Mouse (Mus musculus): ENCODE measurements around the gene Arhgap31. TPM values are rescaled to one million over a fixed set of nuclear protein-coding genes. Genes with fewer than 3 reads are reported as not detected.
"Not testable (repeated sequence)": the region's sequence is repeated elsewhere in the genome, so short reads cannot be mapped to it uniquely, and the experiment has no call there.

Gene Arhgap31
- polyA plus RNA-seq, 1 experiment from 2014 or later, result 8.0 TPM

- not testable (repeated sequence) for DNase-seq (ENCODE audit: low spot score); H3K9ac ChIP-seq (replicated peaks; ENCODE audit: low read length); H3K27ac ChIP-seq (replicated peaks; ENCODE audit: low read depth, low read length); H3K36me3 ChIP-seq (replicated peaks; ENCODE audit: control insufficient read depth, insufficient read depth, low read depth, low read length); ATAC-seq (replicated peaks; ENCODE audit: insufficient number of reproducible peaks, low FRiP score, low TSS enrichment, low read depth); H3K4me2 ChIP-seq (ENCODE audit: low read depth, low read length); H3K4me1 ChIP-seq (ENCODE audit: control insufficient read depth, insufficient read depth, low read length); H3K4me3 ChIP-seq (ENCODE audit: low read depth, low read length); H3K27me3 ChIP-seq (ENCODE audit: control insufficient read depth, insufficient read depth, low read length); H3K9me3 ChIP-seq (replicated peaks; ENCODE audit: control insufficient read depth, low read length)
- WGBS, result 61% methylated on average over 11 of the region's 12 CpGs
These were observed 1.1 kb upstream of the Arhgap31 start for GRCm38 (mm10) chr16:38714259-38714526.

- Histone ChIP-seq H3K27me3 (ENCODE audit: control insufficient read depth, insufficient read depth, low read length) (no peaks in the 10 kb centered on the region), H3K4me2 (ENCODE audit: low read depth, low read length) (peak overlapping the region; percentile 66), H3K4me1 (ENCODE audit: control insufficient read depth, insufficient read depth, low read length) (peaks cover 2% of the 10 kb centered on the region; the same call in 1 of the 2 replicates), H3K36me3 (replicated peaks; ENCODE audit: control insufficient read depth, insufficient read depth, low read depth, low read length) (no peaks in the 10 kb centered on the region), H3K9me3 (replicated peaks; ENCODE audit: control insufficient read depth, low read length) (no peaks in the 10 kb centered on the region), H3K4me3 (ENCODE audit: low read depth, low read length) (peak overlapping the region; percentile 70), H3K9ac (replicated peaks; ENCODE audit: low read length) (peak overlapping the region; percentile 78), H3K27ac (replicated peaks; ENCODE audit: low read depth, low read length) (peak overlapping the region; percentile 85)
- WGBS, result 25% methylated on average over 17 of the region's 17 CpGs
- DNase-seq (ENCODE audit: low spot score) (peak; percentile 72), ATAC-seq (replicated peaks; ENCODE audit: insufficient number of reproducible peaks, low FRiP score, low TSS enrichment, low read depth) (peak; percentile 81)
These were observed 557 bp upstream of the Arhgap31 start for GRCm38 (mm10) chr16:38713404-38714258.

GRCm38 (mm10) chr16:38712105-38712504 lies 969 bp downstream of the Arhgap31 start:
- H3K27ac ChIP-seq (replicated peaks; ENCODE audit: low read depth, low read length), result no peak overlapping the region
- H3K4me3 ChIP-seq (ENCODE audit: low read depth, low read length), result peak overlapping the region; percentile 70
- DNase-seq (ENCODE audit: low spot score) (no peak), ATAC-seq (replicated peaks; ENCODE audit: insufficient number of reproducible peaks, low FRiP score, low TSS enrichment, low read depth) (peak; percentile 51; the same call in 1 of the 2 replicates)
- no peaks in the 10 kb centered on the region for H3K27me3 ChIP-seq (ENCODE audit: control insufficient read depth, insufficient read depth, low read length)
- no peaks in the 10 kb centered on the region for H3K36me3 ChIP-seq (replicated peaks; ENCODE audit: control insufficient read depth, insufficient read depth, low read depth, low read length)
- H3K9ac ChIP-seq (replicated peaks; ENCODE audit: low read length), result peak overlapping the region; percentile 78
- H3K4me1 ChIP-seq (ENCODE audit: control insufficient read depth, insufficient read depth, low read length), result peaks cover 2% of the 10 kb centered on the region; the same call in 1 of the 2 replicates
- H3K9me3 ChIP-seq (replicated peaks; ENCODE audit: control insufficient read depth, low read length), result no peaks in the 10 kb centered on the region
- H3K4me2 ChIP-seq (ENCODE audit: low read depth, low read length), result peak overlapping the region; percentile 66
- WGBS, result 5% methylated on average over 12 of the region's 12 CpGs

- ATAC-seq (replicated peaks; ENCODE audit: insufficient number of reproducible peaks, low FRiP score, low TSS enrichment, low read depth) (no peak), DNase-seq (ENCODE audit: low spot score) (no peak)
- no peak overlapping the region for H3K27ac ChIP-seq (replicated peaks; ENCODE audit: low read depth, low read length)
- H3K4me2 ChIP-seq (ENCODE audit: low read depth, low read length), result peak overlapping the region; percentile 20; the same call in 1 of the 2 replicates
- no peaks in the 10 kb centered on the region for H3K27me3 ChIP-seq (ENCODE audit: control insufficient read depth, insufficient read depth, low read length)
- H3K9me3 ChIP-seq (replicated peaks; ENCODE audit: control insufficient read depth, low read length), result no peaks in the 10 kb centered on the region
- H3K4me1 ChIP-seq (ENCODE audit: control insufficient read depth, insufficient read depth, low read length), result peaks cover 2% of the 10 kb centered on the region; the same call in 1 of the 2 replicates
- no peaks in the 10 kb centered on the region for H3K36me3 ChIP-seq (replicated peaks; ENCODE audit: control insufficient read depth, insufficient read depth, low read depth, low read length)
- no peak overlapping the region for H3K9ac ChIP-seq (replicated peaks; ENCODE audit: low read length)
- WGBS, result 52% methylated on average over 4 of the region's 4 CpGs
- no peak overlapping the region for H3K4me3 ChIP-seq (ENCODE audit: low read depth, low read length)
These were observed 1.8 kb downstream of the Arhgap31 start for GRCm38 (mm10) chr16:38711245-38711644.

- H3K27ac ChIP-seq (replicated peaks; ENCODE audit: low read depth, low read length), result no peak overlapping the region
- no peaks in the 10 kb centered on the region for H3K9me3 ChIP-seq (replicated peaks; ENCODE audit: control insufficient read depth, low read length)
- no peak overlapping the region for H3K4me3 ChIP-seq (ENCODE audit: low read depth, low read length)
- H3K36me3 ChIP-seq (replicated peaks; ENCODE audit: control insufficient read depth, insufficient read depth, low read depth, low read length), result no peaks in the 10 kb centered on the region
- no peak for ATAC-seq (replicated peaks; ENCODE audit: insufficient number of reproducible peaks, low FRiP score, low TSS enrichment, low read depth)
- H3K4me2 ChIP-seq (ENCODE audit: low read depth, low read length), result no peak overlapping the region
- H3K9ac ChIP-seq (replicated peaks; ENCODE audit: low read length), result no peak overlapping the region
- no peaks in the 10 kb centered on the region for H3K27me3 ChIP-seq (ENCODE audit: control insufficient read depth, insufficient read depth, low read length)
- no peak for DNase-seq (ENCODE audit: low spot score)
- peaks cover 2% of the 10 kb centered on the region; the same call in 1 of the 2 replicates for H3K4me1 ChIP-seq (ENCODE audit: control insufficient read depth, insufficient read depth, low read length)
- 71% methylated on average over 7 of the region's 7 CpGs for WGBS
These were observed 4.0 kb downstream of the Arhgap31 start for GRCm38 (mm10) chr16:38708962-38709520.

GRCm38 (mm10) chr16:38706782-38707181 lies 6.3 kb downstream of the Arhgap31 start:
- Histone ChIP-seq H3K9me3 (replicated peaks; ENCODE audit: control insufficient read depth, low read length) (no peaks in the 10 kb centered on the region), H3K4me1 (ENCODE audit: control insufficient read depth, insufficient read depth, low read length) (peaks cover 2% of the 10 kb centered on the region; the same call in 1 of the 2 replicates), H3K36me3 (replicated peaks; ENCODE audit: control insufficient read depth, insufficient read depth, low read depth, low read length) (no peaks in the 10 kb centered on the region), H3K4me3 (ENCODE audit: low read depth, low read length) (no peak overlapping the region), H3K4me2 (ENCODE audit: low read depth, low read length) (no peak overlapping the region), H3K9ac (replicated peaks; ENCODE audit: low read length) (no peak overlapping the region), H3K27ac (replicated peaks; ENCODE audit: low read depth, low read length) (no peak overlapping the region), H3K27me3 (ENCODE audit: control insufficient read depth, insufficient read depth, low read length) (no peaks in the 10 kb centered on the region)
- DNase-seq (ENCODE audit: low spot score), result no peak
- ATAC-seq (replicated peaks; ENCODE audit: insufficient number of reproducible peaks, low FRiP score, low TSS enrichment, low read depth), result no peak
- WGBS, result 75% methylated on average over 7 of the region's 7 CpGs

GRCm38 (mm10) chr16:38705531-38706281 lies 7.4 kb downstream of the Arhgap31 start:
- no peak for DNase-seq (ENCODE audit: low spot score)
- no peak for ATAC-seq (replicated peaks; ENCODE audit: insufficient number of reproducible peaks, low FRiP score, low TSS enrichment, low read depth)
- Histone ChIP-seq H3K36me3 (replicated peaks; ENCODE audit: control insufficient read depth, insufficient read depth, low read depth, low read length) (no peaks in the 10 kb centered on the region), H3K4me3 (ENCODE audit: low read depth, low read length) (no peak overlapping the region), H3K9ac (replicated peaks; ENCODE audit: low read length) (no peak overlapping the region), H3K27ac (replicated peaks; ENCODE audit: low read depth, low read length) (no peak overlapping the region), H3K9me3 (replicated peaks; ENCODE audit: control insufficient read depth, low read length) (no peaks in the 10 kb centered on the region), H3K4me1 (ENCODE audit: control insufficient read depth, insufficient read depth, low read length) (peaks cover 2% of the 10 kb centered on the region; the same call in 1 of the 2 replicates), H3K4me2 (ENCODE audit: low read depth, low read length) (no peak overlapping the region), H3K27me3 (ENCODE audit: control insufficient read depth, insufficient read depth, low read length) (no peaks in the 10 kb centered on the region)
- WGBS, result 70% methylated on average over 9 of the region's 9 CpGs

Data from embryonic facial prominence, embryonic 11.5 days (tissue).